Mouse (Mus musculus): ENCODE measurements around the gene Arl5a. TPM values are rescaled to one million over a fixed set of nuclear protein-coding genes. Genes with fewer than 3 reads are reported as not detected.

Gene Arl5a
- polyA plus RNA-seq, 1 experiment from 2014 or later, result 36.5 TPM

- 5% methylated on average over 10 of the region's 10 CpGs for WGBS
- peak; percentile 31 for ATAC-seq (ENCODE audit: low read depth)
Measured at GRCm38 (mm10) chr2:52425523-52425795, 758 bp upstream of the Arl5a start.

GRCm38 (mm10) chr2:52424248-52424728 is 413 bp downstream of the Arl5a start:
- H3K27ac ChIP-seq (ENCODE audit: low read length), result peak overlapping the region; percentile 88
- H3K4me3 ChIP-seq (ENCODE audit: low read length), result peak overlapping the region; percentile 95
- H3K27me3 ChIP-seq (ENCODE audit: control insufficient read depth, insufficient read depth, low read depth, low read length), result no peaks in the 10 kb centered on the region
- H3K4me1 ChIP-seq (replicated peaks; ENCODE audit: control insufficient read depth, insufficient read depth, low read length), result peaks cover 27% of the 10 kb centered on the region
- H3K4me2 ChIP-seq (ENCODE audit: low read depth, low read length), result peak overlapping the region; percentile 75
- no peaks in the 10 kb centered on the region for H3K36me3 ChIP-seq (ENCODE audit: control insufficient read depth, insufficient read depth, low read length)
- ATAC-seq (ENCODE audit: low read depth), result peak; percentile 78
- H3K9me3 ChIP-seq (ENCODE audit: control insufficient read depth, low read length), result no peaks in the 10 kb centered on the region
- H3K9ac ChIP-seq (ENCODE audit: low read length), result peak overlapping the region; percentile 99
- WGBS, result under 1% methylated on average over 38 of the region's 42 CpGs

More at GRCm38 (mm10) chr2:52425523-52425795, 758 bp upstream of the Arl5a start:
- Histone ChIP-seq H3K27ac (ENCODE audit: low read length) (peak overlapping the region; percentile 88), H3K36me3 (ENCODE audit: control insufficient read depth, insufficient read depth, low read length) (no peaks in the 10 kb centered on the region), H3K9me3 (ENCODE audit: control insufficient read depth, low read length) (no peaks in the 10 kb centered on the region), H3K4me3 (ENCODE audit: low read length) (peak overlapping the region; percentile 95), H3K9ac (ENCODE audit: low read length) (peak overlapping the region; percentile 78), H3K4me1 (replicated peaks; ENCODE audit: control insufficient read depth, insufficient read depth, low read length) (peaks cover 27% of the 10 kb centered on the region), H3K4me2 (ENCODE audit: low read depth, low read length) (peak overlapping the region; percentile 78), H3K27me3 (ENCODE audit: control insufficient read depth, insufficient read depth, low read depth, low read length) (no peaks in the 10 kb centered on the region)

- Histone ChIP-seq H3K4me1 (replicated peaks; ENCODE audit: control insufficient read depth, insufficient read depth, low read length) (peaks cover 27% of the 10 kb centered on the region), H3K27ac (ENCODE audit: low read length) (0 out of 2 replicates have a peak overlapping the region, but pooled peaks have one; percentile 27), H3K9ac (ENCODE audit: low read length) (peak overlapping the region; percentile 99), H3K36me3 (ENCODE audit: control insufficient read depth, insufficient read depth, low read length) (no peaks in the 10 kb centered on the region), H3K9me3 (ENCODE audit: control insufficient read depth, low read length) (no peaks in the 10 kb centered on the region), H3K4me2 (ENCODE audit: low read depth, low read length) (peak overlapping the region; percentile 75), H3K4me3 (ENCODE audit: low read length) (peak overlapping the region; percentile 95), H3K27me3 (ENCODE audit: control insufficient read depth, insufficient read depth, low read depth, low read length) (no peaks in the 10 kb centered on the region)
- no peak for ATAC-seq (ENCODE audit: low read depth)
- 2% methylated on average over 16 of the region's 16 CpGs for WGBS
Measured at GRCm38 (mm10) chr2:52423611-52424247, 972 bp downstream of the Arl5a start.

GRCm38 (mm10) chr2:52422871-52423610 is 1.7 kb downstream of the Arl5a start:
- Histone ChIP-seq H3K27me3 (ENCODE audit: control insufficient read depth, insufficient read depth, low read depth, low read length) (no peaks in the 10 kb centered on the region), H3K4me1 (replicated peaks; ENCODE audit: control insufficient read depth, insufficient read depth, low read length) (peaks cover 27% of the 10 kb centered on the region), H3K36me3 (ENCODE audit: control insufficient read depth, insufficient read depth, low read length) (no peaks in the 10 kb centered on the region), H3K9me3 (ENCODE audit: control insufficient read depth, low read length) (no peaks in the 10 kb centered on the region), H3K27ac (ENCODE audit: low read length) (no peak overlapping the region), H3K4me2 (ENCODE audit: low read depth, low read length) (peak overlapping the region; percentile 75), H3K9ac (ENCODE audit: low read length) (peak overlapping the region; percentile 99), H3K4me3 (ENCODE audit: low read length) (peak overlapping the region; percentile 95)
- no peak for ATAC-seq (ENCODE audit: low read depth)
- 39% methylated on average over 8 of the region's 8 CpGs for WGBS

GRCm38 (mm10) chr2:52421197-52421596 is 3.5 kb downstream of the Arl5a start:
- H3K4me2 ChIP-seq (ENCODE audit: low read depth, low read length), result no peak overlapping the region
- peaks cover 27% of the 10 kb centered on the region for H3K4me1 ChIP-seq (replicated peaks; ENCODE audit: control insufficient read depth, insufficient read depth, low read length)

GRCm38 (mm10) chr2:52420001-52420710 is 4.5 kb downstream of the Arl5a start:
- no peak for ATAC-seq (ENCODE audit: low read depth)
- H3K36me3 ChIP-seq (ENCODE audit: control insufficient read depth, insufficient read depth, low read length), result peaks cover 15% of the 10 kb centered on the region
- peaks cover 20% of the 10 kb centered on the region for H3K4me1 ChIP-seq (replicated peaks; ENCODE audit: control insufficient read depth, insufficient read depth, low read length)
- H3K27me3 ChIP-seq (ENCODE audit: control insufficient read depth, insufficient read depth, low read depth, low read length), result no peaks in the 10 kb centered on the region
- H3K9me3 ChIP-seq (ENCODE audit: control insufficient read depth, low read length), result no peaks in the 10 kb centered on the region
- H3K27ac ChIP-seq (ENCODE audit: low read length), result no peak overlapping the region
- H3K4me3 ChIP-seq (ENCODE audit: low read length), result no peak overlapping the region
- WGBS, result 88% methylated on average over 7 of the region's 7 CpGs
- H3K9ac ChIP-seq (ENCODE audit: low read length), result no peak overlapping the region
- no peak overlapping the region for H3K4me2 ChIP-seq (ENCODE audit: low read depth, low read length)

More at GRCm38 (mm10) chr2:52421197-52421596, 3.5 kb downstream of the Arl5a start:
- Histone ChIP-seq H3K9ac (ENCODE audit: low read length) (no peak overlapping the region), H3K9me3 (ENCODE audit: control insufficient read depth, low read length) (no peaks in the 10 kb centered on the region), H3K4me3 (ENCODE audit: low read length) (no peak overlapping the region), H3K36me3 (ENCODE audit: control insufficient read depth, insufficient read depth, low read length) (peaks cover 5% of the 10 kb centered on the region), H3K27ac (ENCODE audit: low read length) (no peak overlapping the region), H3K27me3 (ENCODE audit: control insufficient read depth, insufficient read depth, low read depth, low read length) (no peaks in the 10 kb centered on the region)
- ATAC-seq (ENCODE audit: low read depth), result no peak
- 49% methylated on average over 6 of the region's 6 CpGs for WGBS

GRCm38 (mm10) chr2:52419295-52419694 is 5.4 kb downstream of the Arl5a start:
- 61% methylated on average over 6 of the region's 6 CpGs for WGBS
- Histone ChIP-seq H3K9me3 (ENCODE audit: control insufficient read depth, low read length) (no peaks in the 10 kb centered on the region), H3K4me3 (ENCODE audit: low read length) (no peak overlapping the region), H3K27ac (ENCODE audit: low read length) (no peak overlapping the region), H3K27me3 (ENCODE audit: control insufficient read depth, insufficient read depth, low read depth, low read length) (no peaks in the 10 kb centered on the region), H3K4me1 (replicated peaks; ENCODE audit: control insufficient read depth, insufficient read depth, low read length) (peaks cover 20% of the 10 kb centered on the region), H3K36me3 (ENCODE audit: control insufficient read depth, insufficient read depth, low read length) (peaks cover 16% of the 10 kb centered on the region), H3K9ac (ENCODE audit: low read length) (no peak overlapping the region), H3K4me2 (ENCODE audit: low read depth, low read length) (no peak overlapping the region)
- no peak for ATAC-seq (ENCODE audit: low read depth)

GRCm38 (mm10) chr2:52412524-52413037 is 12.1 kb downstream of the Arl5a start:
- Histone ChIP-seq H3K36me3 (ENCODE audit: control insufficient read depth, insufficient read depth, low read length) (peaks cover 58% of the 10 kb centered on the region), H3K4me2 (ENCODE audit: low read depth, low read length) (no peak overlapping the region), H3K27me3 (ENCODE audit: control insufficient read depth, insufficient read depth, low read depth, low read length) (no peaks in the 10 kb centered on the region), H3K9me3 (ENCODE audit: control insufficient read depth, low read length) (peaks cover 17% of the 10 kb centered on the region), H3K9ac (ENCODE audit: low read length) (no peak overlapping the region), H3K4me3 (ENCODE audit: low read length) (no peak overlapping the region), H3K27ac (ENCODE audit: low read length) (no peak overlapping the region), H3K4me1 (replicated peaks; ENCODE audit: control insufficient read depth, insufficient read depth, low read length) (no peaks in the 10 kb centered on the region)
- ATAC-seq (ENCODE audit: low read depth), result no peak
- 94% methylated on average over 5 of the region's 5 CpGs for WGBS

GRCm38 (mm10) chr2:52406480-52406879 is 18.2 kb downstream of the Arl5a start:
- no peak overlapping the region for H3K4me3 ChIP-seq (ENCODE audit: low read length)
- WGBS, result 73% methylated on average over 1 of the region's 1 CpGs
- peaks cover 53% of the 10 kb centered on the region for H3K36me3 ChIP-seq (ENCODE audit: control insufficient read depth, insufficient read depth, low read length)

More at GRCm38 (mm10) chr2:52406480-52406879, 18.2 kb downstream of the Arl5a start:
- H3K9me3 ChIP-seq (ENCODE audit: control insufficient read depth, low read length), result peaks cover 17% of the 10 kb centered on the region
- no peak for ATAC-seq (ENCODE audit: low read depth)
- H3K27me3 ChIP-seq (ENCODE audit: control insufficient read depth, insufficient read depth, low read depth, low read length), result no peaks in the 10 kb centered on the region
- no peaks in the 10 kb centered on the region for H3K4me1 ChIP-seq (replicated peaks; ENCODE audit: control insufficient read depth, insufficient read depth, low read length)
- no peak overlapping the region for H3K27ac ChIP-seq (ENCODE audit: low read length)
- no peak overlapping the region for H3K4me2 ChIP-seq (ENCODE audit: low read depth, low read length)
- no peak overlapping the region for H3K9ac ChIP-seq (ENCODE audit: low read length)

Data from lung, embryonic 16.5 days (tissue).